Mouse (Mus musculus) hindbrain, embryonic 15.5 days (tissue): Measurements from ENCODE around the gene Lmna. TPM values are rescaled to one million over a fixed set of nuclear protein-coding genes. Genes with fewer than 3 reads are reported as not detected.

Experiments
- ATAC-seq: fragments of 200-750 bp; cut with Nextera tagmentation; 2 replicates; pipeline ENCODE4 v1.8.0; 2017; ENCODE audit warnings: low read depth, moderate number of reproducible peaks, moderate TSS enrichment; ENCODE audit not compliant: low FRiP score
- H3K27ac ChIP-seq: fragments of 300-500 bp; sonication (generic); replicated peaks from 2 replicates; pipeline ENCODE4 v1.5.1; 2015; ENCODE audit warnings: mild to moderate bottlenecking, inconsistent platforms
- H3K27me3 ChIP-seq: fragments of 300-500 bp; sonication (generic); 2 replicates; pipeline ENCODE4 v1.6.1; 2015; ENCODE audit warnings: control low read depth, inconsistent platforms
- H3K36me3 ChIP-seq: fragments of 300-500 bp; sonication (generic); 2 replicates; pipeline ENCODE4 v1.6.1; 2015; ENCODE audit warnings: control low read depth, inconsistent platforms
- H3K4me1 ChIP-seq: fragments of 300-500 bp; sonication (generic); replicated peaks from 2 replicates; pipeline ENCODE4 v1.6.1; 2015; ENCODE audit warnings: control low read depth, inconsistent platforms
- H3K4me2 ChIP-seq: fragments of 300-500 bp; sonication (generic); 2 replicates; pipeline ENCODE4 v1.6.1; 2015; ENCODE audit warnings: moderate library complexity, mild to moderate bottlenecking, inconsistent platforms
- H3K4me3 ChIP-seq: fragments of 300-500 bp; sonication (generic); 2 replicates; pipeline ENCODE4 v1.5.1; 2015; ENCODE audit warnings: mild to moderate bottlenecking, inconsistent platforms
- H3K9ac ChIP-seq: fragments of 300-500 bp; sonication (generic); 2 replicates; pipeline ENCODE4 v1.6.1; 2015; ENCODE audit warnings: inconsistent platforms
- H3K9me3 ChIP-seq: fragments of 300-500 bp; sonication (generic); 2 replicates; pipeline ENCODE4 v1.6.1; 2016; ENCODE audit warnings: control low read depth, inconsistent platforms
- WGBS: fragments of 180-500 bp; shearing (Covaris S2); methylation state at CpG from one replicate; pipeline ENCODE4 v1.1.7; 2015; 5-methylcytosine and 5-hydroxymethylcytosine counted together
- polyA plus RNA-seq: library from polyadenylated mRNA; unstranded; fragments of >200 nt; fragmentation: Nextera tagmentation; extraction: Ambion mirVana; gene quantifications from 2 replicates; pipeline ENCODE4 v1.2.1, GENCODE M21; 2015

Gene Lmna
- polyA plus RNA-seq, 1 experiment from 2014 or later = 52.2 TPM

DNA sequence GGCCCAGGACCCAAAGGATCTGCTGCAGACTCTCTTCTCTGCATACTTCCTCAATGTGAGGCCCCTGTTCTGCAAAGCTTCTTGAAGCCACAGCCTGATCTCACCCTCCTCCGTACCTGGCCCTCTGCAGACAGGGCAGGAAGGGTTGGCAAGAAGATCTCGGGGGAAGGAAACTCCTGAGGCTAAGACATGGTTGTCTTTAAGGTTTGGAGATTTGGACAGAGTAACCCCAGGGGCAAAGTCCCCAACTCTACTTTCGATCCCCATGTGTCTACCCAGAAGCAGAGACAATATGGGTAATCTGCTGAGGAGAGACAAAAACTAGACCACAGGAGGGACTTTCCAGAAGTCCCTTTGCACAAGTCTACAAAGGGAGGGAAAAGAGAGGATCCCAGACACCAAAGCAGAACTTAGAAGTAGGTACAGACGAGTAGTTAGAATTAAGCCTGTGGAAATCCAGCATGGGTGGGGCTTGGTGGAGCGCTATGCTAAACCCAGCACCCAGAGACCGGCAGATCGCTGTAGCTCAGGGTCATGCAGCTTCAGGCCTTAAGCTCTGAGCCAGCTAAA, 3.9 kb upstream of the Lmna start:
- H3K4me1 ChIP-seq = peaks cover 27% of the 10 kb centered on the region
- 79% methylated on average over 7 of the region's 7 CpGs for WGBS
- H3K9ac ChIP-seq = no peak overlapping the region
- no peak overlapping the region for H3K27ac ChIP-seq
- ATAC-seq = no peak
- H3K4me2 ChIP-seq = no peak overlapping the region
- H3K9me3 ChIP-seq = no peaks in the 10 kb centered on the region
- no peaks in the 10 kb centered on the region for H3K36me3 ChIP-seq
- H3K27me3 ChIP-seq = no peaks in the 10 kb centered on the region
- no peak overlapping the region for H3K4me3 ChIP-seq

DNA sequence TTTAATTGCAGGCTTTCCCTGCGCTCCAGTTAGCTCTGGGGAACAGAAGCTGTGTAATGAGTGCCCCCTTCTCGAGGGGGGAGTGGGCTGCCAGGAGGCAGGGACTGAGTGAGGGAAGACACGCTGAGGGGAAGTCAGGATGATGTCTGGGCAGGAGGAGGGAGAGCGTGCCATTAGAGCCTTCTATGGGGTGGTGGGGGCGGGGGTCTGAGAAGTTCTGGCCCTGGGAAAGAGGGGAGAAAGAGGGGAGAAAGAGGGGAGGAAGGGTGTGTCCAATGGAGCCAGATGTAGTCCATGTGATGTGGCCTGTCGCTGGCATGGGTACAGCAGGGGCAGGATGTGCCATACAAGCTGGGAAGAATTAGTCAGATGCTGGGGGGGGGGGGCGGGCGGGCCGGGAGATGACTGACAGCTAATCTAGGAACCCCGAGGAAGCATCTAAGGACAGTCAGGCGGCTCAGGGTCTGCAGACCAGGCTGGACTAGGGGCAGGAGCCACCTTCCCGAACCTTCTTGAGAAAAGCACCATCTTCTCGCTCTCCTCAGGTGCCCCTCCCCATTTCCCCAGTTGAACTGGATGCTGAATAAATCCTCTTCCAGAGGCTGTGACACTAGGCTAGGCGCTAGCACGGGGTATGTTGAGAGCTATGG, 3.3 kb upstream of the Lmna start:
- Histone ChIP-seq H3K27ac (no peak overlapping the region), H3K36me3 (no peaks in the 10 kb centered on the region)
- WGBS = 39% methylated on average over 14 of the region's 15 CpGs

DNA sequence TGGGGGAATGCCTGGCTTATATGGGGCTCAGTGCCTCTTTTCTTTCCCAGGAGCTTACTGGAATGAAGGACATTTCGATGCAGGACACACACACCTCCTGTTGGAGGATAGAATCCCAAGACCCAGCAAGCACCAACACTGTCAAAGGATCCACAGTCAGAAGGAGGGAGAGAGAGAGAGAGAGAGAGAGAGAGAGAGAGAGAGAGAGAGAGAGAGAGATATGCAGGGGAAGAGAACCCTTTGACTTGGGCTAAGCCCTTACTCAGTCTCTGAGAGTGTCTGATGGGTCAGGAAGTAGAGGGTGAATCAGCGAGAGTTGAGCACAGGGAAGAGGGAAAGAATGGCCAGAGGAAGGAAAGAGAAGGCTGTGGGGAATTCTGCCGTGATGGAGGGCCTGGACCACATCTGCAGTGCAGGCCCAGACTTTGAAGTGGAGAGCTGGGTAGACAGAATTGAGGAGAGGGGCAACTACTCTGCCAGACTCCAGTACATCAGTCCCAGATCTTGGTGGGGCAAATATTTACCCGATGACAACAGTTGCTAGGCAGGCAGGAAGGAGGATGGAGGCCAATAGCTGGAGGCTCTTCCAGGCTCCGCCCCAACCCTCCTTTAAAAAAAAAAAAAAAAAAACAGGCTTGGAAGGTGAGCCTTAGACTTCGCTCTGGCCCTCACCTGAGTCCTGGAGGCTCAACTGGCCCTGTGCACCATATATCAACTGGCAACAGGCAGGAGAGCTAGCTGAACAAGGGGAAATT, 2.6 kb upstream of the Lmna start:
- H3K36me3 ChIP-seq = no peaks in the 10 kb centered on the region
- H3K4me3 ChIP-seq = no peak overlapping the region
- no peaks in the 10 kb centered on the region for H3K9me3 ChIP-seq
- H3K4me2 ChIP-seq = no peak overlapping the region
- peaks cover 27% of the 10 kb centered on the region for H3K4me1 ChIP-seq
- no peaks in the 10 kb centered on the region for H3K27me3 ChIP-seq
- H3K9ac ChIP-seq = no peak overlapping the region
- 37% methylated on average over 6 of the region's 6 CpGs for WGBS
- no peak for ATAC-seq
- no peak overlapping the region for H3K27ac ChIP-seq

More for the DNA sequence above, 3.3 kb upstream of the Lmna start:
- Histone ChIP-seq H3K4me3 (no peak overlapping the region), H3K27me3 (no peaks in the 10 kb centered on the region), H3K9me3 (no peaks in the 10 kb centered on the region), H3K4me1 (peaks cover 27% of the 10 kb centered on the region), H3K9ac (no peak overlapping the region), H3K4me2 (no peak overlapping the region)
- ATAC-seq = no peak

DNA sequence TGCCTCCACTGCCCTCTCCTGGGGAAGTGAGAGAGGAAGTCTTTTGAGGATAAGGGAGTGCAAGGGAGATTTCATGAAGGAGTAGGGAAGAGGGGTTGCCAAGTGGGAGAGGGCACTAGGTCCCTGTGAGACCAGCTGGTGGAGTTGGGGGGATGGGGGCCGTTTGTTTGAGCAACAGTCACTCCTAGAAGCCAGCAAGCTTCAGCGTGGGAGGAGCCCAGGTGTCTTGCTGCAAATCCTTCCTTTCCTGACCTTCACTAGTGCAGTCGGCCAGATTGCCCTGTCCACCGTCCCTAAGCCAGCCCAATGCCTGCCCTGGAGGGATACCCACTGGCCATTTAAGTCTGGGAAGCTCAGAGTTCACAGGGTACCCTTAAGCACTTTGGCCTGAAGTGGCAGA, 1.8 kb upstream of the Lmna start:
- Histone ChIP-seq H3K4me1 (peaks cover 27% of the 10 kb centered on the region), H3K4me2 (no peak overlapping the region), H3K36me3 (no peaks in the 10 kb centered on the region), H3K9ac (no peak overlapping the region), H3K27me3 (no peaks in the 10 kb centered on the region), H3K4me3 (no peak overlapping the region), H3K27ac (no peak overlapping the region), H3K9me3 (no peaks in the 10 kb centered on the region)
- no peak for ATAC-seq
- WGBS = 75% methylated on average over 4 of the region's 4 CpGs

DNA sequence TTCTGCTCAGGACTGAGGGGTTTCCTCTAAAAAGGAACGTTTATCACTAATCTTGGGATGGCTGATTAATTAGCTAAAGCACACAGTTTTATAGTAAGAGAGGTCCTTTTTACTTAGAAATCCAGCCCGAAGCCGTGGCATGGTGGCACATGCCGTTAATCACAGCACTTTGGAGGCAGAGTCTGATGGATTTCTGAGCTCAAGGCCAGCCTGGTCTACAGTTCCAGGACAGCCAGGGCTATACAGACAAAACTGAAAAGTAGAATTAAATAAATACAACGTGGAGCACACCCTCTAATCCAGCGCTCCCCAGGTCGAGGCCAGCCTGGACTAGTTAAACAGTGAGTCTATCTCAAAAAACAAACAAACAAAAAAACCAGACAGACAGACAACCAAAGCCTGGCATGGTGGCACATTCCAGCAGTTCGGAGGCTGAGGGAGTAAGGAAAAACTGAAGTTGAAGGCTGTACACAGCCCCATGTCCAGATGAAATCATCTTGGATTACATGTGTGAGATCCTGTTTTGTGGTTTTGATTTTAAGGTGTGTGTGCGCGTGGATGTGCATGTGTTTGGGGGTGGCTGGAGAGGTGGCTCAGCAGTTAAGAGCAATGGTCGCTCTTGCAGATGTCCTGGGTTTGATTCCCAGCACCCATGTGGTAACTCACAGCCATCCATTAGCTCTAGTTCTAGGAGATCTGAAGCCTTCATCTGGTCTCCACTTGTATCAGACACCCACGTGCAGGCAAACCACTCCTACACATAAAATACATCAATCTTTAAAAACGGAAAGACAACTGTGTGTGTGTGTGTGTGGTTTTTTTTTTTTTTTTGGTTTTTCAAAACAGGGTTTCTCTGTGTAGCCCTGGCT, 899 bp upstream of the Lmna start:
- Histone ChIP-seq H3K9me3 (no peaks in the 10 kb centered on the region), H3K4me1 (peaks cover 27% of the 10 kb centered on the region), H3K9ac (peak overlapping the region; percentile 30), H3K36me3 (no peaks in the 10 kb centered on the region), H3K4me2 (peak overlapping the region; percentile 68), H3K27me3 (no peaks in the 10 kb centered on the region), H3K27ac (peak overlapping the region; percentile 86), H3K4me3 (peak overlapping the region; percentile 42)
- WGBS = 48% methylated on average over 13 of the region's 13 CpGs
- no peak; the same call in 1 of the 2 replicates for ATAC-seq

DNA sequence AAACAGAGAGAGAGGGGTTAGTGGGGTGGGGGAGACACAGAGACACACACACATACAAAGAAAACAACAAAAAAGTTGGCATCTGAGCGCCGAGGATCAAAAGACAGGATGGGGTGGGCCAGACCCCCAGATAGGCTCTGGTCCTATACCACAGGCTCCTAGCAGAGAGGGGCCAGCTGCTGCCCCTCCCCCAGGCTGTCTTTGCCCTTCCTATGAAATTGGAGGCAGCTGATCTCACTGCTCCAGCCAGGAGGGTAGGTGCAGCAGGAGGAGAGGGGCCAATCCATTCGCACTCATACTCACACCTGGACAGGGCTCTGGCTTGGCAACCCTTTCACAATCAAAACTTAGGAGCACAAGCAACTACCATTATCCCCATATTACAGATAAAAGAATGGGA, 506 bp downstream of the Lmna start:
- Histone ChIP-seq H3K4me3 (peak overlapping the region; percentile 42), H3K4me1 (peaks cover 27% of the 10 kb centered on the region), H3K9ac (peak overlapping the region; percentile 30), H3K27ac (peak overlapping the region; percentile 86), H3K36me3 (no peaks in the 10 kb centered on the region), H3K9me3 (no peaks in the 10 kb centered on the region), H3K27me3 (no peaks in the 10 kb centered on the region), H3K4me2 (peak overlapping the region; percentile 68)
- no peak for ATAC-seq
- 67% methylated on average over 3 of the region's 3 CpGs for WGBS

DNA sequence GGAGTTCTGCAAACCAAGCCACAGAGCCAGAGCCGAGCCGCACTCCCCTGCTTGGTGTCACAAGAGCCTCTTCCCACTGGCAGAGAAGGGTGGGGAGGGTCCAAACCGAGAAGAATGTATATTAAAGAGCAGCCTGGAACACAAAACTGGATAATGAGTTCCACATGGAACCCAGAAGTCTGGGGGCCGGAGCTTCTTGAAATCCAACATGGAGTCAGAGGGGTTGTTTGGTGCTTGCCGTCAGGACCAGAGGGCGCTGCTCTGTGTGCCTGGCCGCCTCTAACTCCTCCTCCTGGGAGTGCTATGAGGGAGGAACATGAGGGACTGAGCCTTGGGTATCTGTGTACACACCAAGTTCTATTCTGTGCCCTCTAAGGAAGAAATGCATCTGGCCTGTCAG, 4.0 kb downstream of the Lmna start:
- Histone ChIP-seq H3K9ac (no peak overlapping the region), H3K27me3 (no peaks in the 10 kb centered on the region), H3K36me3 (no peaks in the 10 kb centered on the region), H3K9me3 (no peaks in the 10 kb centered on the region), H3K4me1 (peaks cover 46% of the 10 kb centered on the region), H3K4me3 (no peak overlapping the region), H3K4me2 (no peak overlapping the region), H3K27ac (no peak overlapping the region)
- WGBS = 45% methylated on average over 7 of the region's 7 CpGs
- ATAC-seq = no peak

DNA sequence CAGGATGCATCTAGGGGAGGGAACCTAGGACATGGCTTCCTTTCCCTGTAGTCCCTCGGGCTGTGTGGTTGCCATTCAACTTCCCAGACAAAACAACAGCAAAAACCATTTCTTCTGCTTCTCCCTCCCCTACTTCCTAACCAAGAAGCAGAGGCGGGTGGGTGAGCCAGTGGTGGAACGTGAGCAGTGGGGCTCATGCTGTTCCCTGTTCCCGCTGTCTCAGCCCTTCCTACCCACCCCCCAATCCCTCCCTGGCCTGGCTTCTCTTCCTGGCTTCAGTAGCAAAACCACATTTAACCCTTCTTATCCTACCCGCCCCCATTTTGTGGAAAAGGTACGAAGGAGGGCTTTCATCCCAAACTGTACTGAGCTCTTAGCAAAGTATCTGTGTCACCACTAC, 4.7 kb downstream of the Lmna start:
- H3K9me3 ChIP-seq = no peaks in the 10 kb centered on the region
- H3K36me3 ChIP-seq = no peaks in the 10 kb centered on the region
- no peak overlapping the region for H3K9ac ChIP-seq
- ATAC-seq = no peak
- WGBS = 69% methylated on average over 6 of the region's 6 CpGs
- peaks cover 41% of the 10 kb centered on the region for H3K4me1 ChIP-seq
- no peak overlapping the region for H3K27ac ChIP-seq
- no peaks in the 10 kb centered on the region for H3K27me3 ChIP-seq
- no peak overlapping the region for H3K4me3 ChIP-seq
- H3K4me2 ChIP-seq = no peak overlapping the region

DNA sequence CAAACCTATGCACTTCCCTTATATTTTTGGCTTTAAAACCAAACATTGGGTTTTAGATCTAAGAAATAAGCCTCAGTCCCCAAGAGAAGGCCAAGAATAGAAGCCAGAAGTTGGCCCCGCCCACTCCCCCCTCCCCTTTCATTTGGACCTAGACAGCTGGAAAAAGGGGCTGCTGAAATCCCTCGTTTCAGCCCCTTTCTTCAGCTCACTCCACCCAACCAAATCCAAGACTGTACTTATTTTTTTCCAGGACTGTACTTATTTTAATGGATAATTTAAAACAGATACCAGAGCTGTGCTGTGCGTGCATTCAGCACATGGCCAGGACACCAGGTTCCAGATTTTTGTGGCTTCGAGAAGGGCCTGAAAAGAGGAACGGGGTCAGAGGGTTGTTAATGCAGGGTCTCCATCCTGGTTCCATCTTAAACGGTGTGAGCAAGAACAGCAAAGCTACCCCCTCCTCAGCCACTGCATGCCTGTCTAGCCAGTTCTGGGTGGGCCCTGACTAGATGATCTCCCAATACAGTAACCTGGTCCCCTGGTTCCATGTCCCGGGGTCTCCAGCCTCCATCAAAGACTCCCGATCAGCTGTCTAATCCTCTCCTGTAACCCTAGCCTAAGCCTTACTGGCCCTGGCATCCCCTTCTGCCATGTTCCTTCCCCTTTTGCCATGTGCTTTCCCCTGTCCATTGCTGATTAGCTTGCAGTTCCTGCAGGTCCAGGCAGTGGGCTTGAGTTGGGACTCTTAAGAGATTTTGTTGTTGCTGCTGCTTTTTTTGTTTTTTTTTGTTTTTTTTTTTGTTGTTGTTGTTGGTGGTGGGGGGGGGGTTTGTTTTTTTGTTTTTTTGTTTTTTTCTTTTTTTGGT, 5.6 kb downstream of the Lmna start:
- no peak for ATAC-seq
- WGBS = 49% methylated on average over 8 of the region's 8 CpGs
- no peak overlapping the region for H3K9ac ChIP-seq
- no peaks in the 10 kb centered on the region for H3K36me3 ChIP-seq
- H3K27me3 ChIP-seq = no peaks in the 10 kb centered on the region
- H3K4me2 ChIP-seq = peak overlapping the region; percentile 98; the same call in 1 of the 2 replicates
- no peaks in the 10 kb centered on the region for H3K9me3 ChIP-seq
- H3K27ac ChIP-seq = peak overlapping the region; percentile 85; the same call in 1 of the 2 replicates
- H3K4me1 ChIP-seq = peaks cover 31% of the 10 kb centered on the region
- no peak overlapping the region for H3K4me3 ChIP-seq

DNA sequence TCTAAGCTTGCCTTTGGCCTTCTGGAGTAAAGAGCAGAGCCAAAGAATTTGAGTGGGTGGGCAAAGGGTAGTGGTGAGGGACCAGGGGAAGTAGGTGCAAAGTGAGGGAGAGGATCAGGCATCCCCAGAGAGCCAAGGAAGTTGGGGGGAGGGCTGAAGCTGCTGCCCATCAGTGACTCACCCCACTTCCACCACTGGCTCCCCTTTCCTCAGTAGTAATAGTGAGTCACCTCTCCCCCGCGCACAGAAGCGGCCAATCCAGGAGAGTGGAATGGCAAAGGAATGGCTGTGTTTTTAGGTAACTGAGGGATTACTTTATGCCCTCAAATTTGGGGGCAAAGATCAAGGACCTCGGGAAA, 6.3 kb downstream of the Lmna start:
- H3K9ac ChIP-seq = peak overlapping the region; percentile 95
- no peaks in the 10 kb centered on the region for H3K9me3 ChIP-seq
- no peaks in the 10 kb centered on the region for H3K27me3 ChIP-seq
- H3K27ac ChIP-seq = peak overlapping the region; percentile 85
- peaks cover 31% of the 10 kb centered on the region for H3K4me1 ChIP-seq
- peak overlapping the region; percentile 95 for H3K4me3 ChIP-seq
- peak overlapping the region; percentile 98 for H3K4me2 ChIP-seq
- WGBS = 32% methylated on average over 4 of the region's 4 CpGs
- no peaks in the 10 kb centered on the region for H3K36me3 ChIP-seq
- ATAC-seq = peak; percentile 32; the same call in 1 of the 2 replicates
